Mouse (Mus musculus): ENCODE results near the gene Dnm3. TPM values are rescaled to one million over a fixed set of nuclear protein-coding genes. Genes with fewer than 3 reads are reported as not detected.

Gene Dnm3
- polyA plus RNA-seq, 1 experiment from 2014 or later, result 12.9 TPM

GRCm38 (mm10) chr1:162092401-162092800 lies 385.4 kb downstream of the Dnm3 start:
- Histone ChIP-seq H3K9me3 (ENCODE audit: control insufficient read depth, low read length) (no peaks in the 10 kb centered on the region), H3K36me3 (ENCODE audit: control insufficient read depth, insufficient read depth, low read length) (no peaks in the 10 kb centered on the region), H3K27ac (ENCODE audit: low read depth, low read length) (no peak overlapping the region), H3K4me3 (ENCODE audit: low read depth, low read length) (no peak overlapping the region), H3K4me1 (ENCODE audit: control insufficient read depth, insufficient read depth, low read length) (no peaks in the 10 kb centered on the region), H3K9ac (ENCODE audit: low read length) (no peak overlapping the region), H3K4me2 (ENCODE audit: low read depth) (no peak overlapping the region), H3K27me3 (ENCODE audit: control insufficient read depth, insufficient read depth, low read length) (no peaks in the 10 kb centered on the region)
- 86% methylated on average over 8 of the region's 8 CpGs for WGBS
- ATAC-seq (ENCODE audit: insufficient read depth, low FRiP score, low TSS enrichment) (no peak), DNase-seq (ENCODE audit: low spot score) (no peak)

GRCm38 (mm10) chr1:162083886-162084478 lies 393.9 kb downstream of the Dnm3 start:
- WGBS, result 60% methylated on average over 9 of the region's 9 CpGs
- H3K36me3 ChIP-seq (ENCODE audit: control insufficient read depth, insufficient read depth, low read length), result no peaks in the 10 kb centered on the region
- ATAC-seq (ENCODE audit: insufficient read depth, low FRiP score, low TSS enrichment) (no peak), DNase-seq (ENCODE audit: low spot score) (no peak)
- H3K4me1 ChIP-seq (ENCODE audit: control insufficient read depth, insufficient read depth, low read length), result no peaks in the 10 kb centered on the region
- H3K9me3 ChIP-seq (ENCODE audit: control insufficient read depth, low read length), result no peaks in the 10 kb centered on the region
- H3K4me2 ChIP-seq (ENCODE audit: low read depth), result no peak overlapping the region
- H3K27ac ChIP-seq (ENCODE audit: low read depth, low read length), result no peak overlapping the region
- H3K4me3 ChIP-seq (ENCODE audit: low read depth, low read length), result no peak overlapping the region
- no peak overlapping the region for H3K9ac ChIP-seq (ENCODE audit: low read length)
- H3K27me3 ChIP-seq (ENCODE audit: control insufficient read depth, insufficient read depth, low read length), result no peaks in the 10 kb centered on the region

GRCm38 (mm10) chr1:162083354-162083753 lies 394.5 kb downstream of the Dnm3 start:
- ATAC-seq (ENCODE audit: insufficient read depth, low FRiP score, low TSS enrichment) (no peak), DNase-seq (ENCODE audit: low spot score) (no peak)
- 85% methylated on average over 2 of the region's 2 CpGs for WGBS
- no peaks in the 10 kb centered on the region for H3K27me3 ChIP-seq (ENCODE audit: control insufficient read depth, insufficient read depth, low read length)
- H3K36me3 ChIP-seq (ENCODE audit: control insufficient read depth, insufficient read depth, low read length), result no peaks in the 10 kb centered on the region
- H3K9ac ChIP-seq (ENCODE audit: low read length), result no peak overlapping the region
- H3K4me3 ChIP-seq (ENCODE audit: low read depth, low read length), result no peak overlapping the region
- H3K4me2 ChIP-seq (ENCODE audit: low read depth), result no peak overlapping the region
- H3K27ac ChIP-seq (ENCODE audit: low read depth, low read length), result no peak overlapping the region
- H3K4me1 ChIP-seq (ENCODE audit: control insufficient read depth, insufficient read depth, low read length), result no peaks in the 10 kb centered on the region
- no peaks in the 10 kb centered on the region for H3K9me3 ChIP-seq (ENCODE audit: control insufficient read depth, low read length)

GRCm38 (mm10) chr1:162082711-162083110 lies 395.1 kb downstream of the Dnm3 start:
- DNase-seq (ENCODE audit: low spot score) (no peak), ATAC-seq (ENCODE audit: insufficient read depth, low FRiP score, low TSS enrichment) (no peak)
- Histone ChIP-seq H3K4me2 (ENCODE audit: low read depth) (no peak overlapping the region), H3K9me3 (ENCODE audit: control insufficient read depth, low read length) (no peaks in the 10 kb centered on the region), H3K9ac (ENCODE audit: low read length) (no peak overlapping the region), H3K36me3 (ENCODE audit: control insufficient read depth, insufficient read depth, low read length) (no peaks in the 10 kb centered on the region), H3K27me3 (ENCODE audit: control insufficient read depth, insufficient read depth, low read length) (no peaks in the 10 kb centered on the region), H3K4me3 (ENCODE audit: low read depth, low read length) (no peak overlapping the region), H3K27ac (ENCODE audit: low read depth, low read length) (no peak overlapping the region), H3K4me1 (ENCODE audit: control insufficient read depth, insufficient read depth, low read length) (no peaks in the 10 kb centered on the region)
- 74% methylated on average over 7 of the region's 7 CpGs for WGBS

GRCm38 (mm10) chr1:162081693-162082372 lies 396.0 kb downstream of the Dnm3 start:
- no peaks in the 10 kb centered on the region for H3K36me3 ChIP-seq (ENCODE audit: control insufficient read depth, insufficient read depth, low read length)
- no peaks in the 10 kb centered on the region for H3K4me1 ChIP-seq (ENCODE audit: control insufficient read depth, insufficient read depth, low read length)
- H3K4me3 ChIP-seq (ENCODE audit: low read depth, low read length), result no peak overlapping the region
- H3K4me2 ChIP-seq (ENCODE audit: low read depth), result no peak overlapping the region
- no peaks in the 10 kb centered on the region for H3K9me3 ChIP-seq (ENCODE audit: control insufficient read depth, low read length)
- no peak for ATAC-seq (ENCODE audit: insufficient read depth, low FRiP score, low TSS enrichment)
- DNase-seq (ENCODE audit: low spot score), result no peak
- H3K27ac ChIP-seq (ENCODE audit: low read depth, low read length), result no peak overlapping the region
- no peak overlapping the region for H3K9ac ChIP-seq (ENCODE audit: low read length)
- H3K27me3 ChIP-seq (ENCODE audit: control insufficient read depth, insufficient read depth, low read length), result no peaks in the 10 kb centered on the region
- WGBS, result 88% methylated on average over 8 of the region's 8 CpGs

- no peak for ATAC-seq (ENCODE audit: insufficient read depth, low FRiP score, low TSS enrichment)
- Histone ChIP-seq H3K27ac (ENCODE audit: low read depth, low read length) (no peak overlapping the region), H3K4me3 (ENCODE audit: low read depth, low read length) (no peak overlapping the region), H3K27me3 (ENCODE audit: control insufficient read depth, insufficient read depth, low read length) (no peaks in the 10 kb centered on the region), H3K4me2 (ENCODE audit: low read depth) (no peak overlapping the region), H3K9me3 (ENCODE audit: control insufficient read depth, low read length) (no peaks in the 10 kb centered on the region), H3K9ac (ENCODE audit: low read length) (no peak overlapping the region), H3K4me1 (ENCODE audit: control insufficient read depth, insufficient read depth, low read length) (peaks cover 5% of the 10 kb centered on the region), H3K36me3 (ENCODE audit: control insufficient read depth, insufficient read depth, low read length) (no peaks in the 10 kb centered on the region)
- 85% methylated on average over 7 of the region's 7 CpGs for WGBS
- no peak for DNase-seq (ENCODE audit: low spot score)
These were observed 397.8 kb downstream of the Dnm3 start for GRCm38 (mm10) chr1:162079989-162080388.

GRCm38 (mm10) chr1:162077454-162077853 lies 400.4 kb downstream of the Dnm3 start:
- peak overlapping the region; percentile 60 for H3K27ac ChIP-seq (ENCODE audit: low read depth, low read length)
- no peak overlapping the region for H3K4me2 ChIP-seq (ENCODE audit: low read depth)
- no peaks in the 10 kb centered on the region for H3K27me3 ChIP-seq (ENCODE audit: control insufficient read depth, insufficient read depth, low read length)
- no peaks in the 10 kb centered on the region for H3K9me3 ChIP-seq (ENCODE audit: control insufficient read depth, low read length)
- H3K36me3 ChIP-seq (ENCODE audit: control insufficient read depth, insufficient read depth, low read length), result no peaks in the 10 kb centered on the region
- ATAC-seq (ENCODE audit: insufficient read depth, low FRiP score, low TSS enrichment) (no peak), DNase-seq (ENCODE audit: low spot score) (peak; percentile 27)
- peaks cover 5% of the 10 kb centered on the region for H3K4me1 ChIP-seq (ENCODE audit: control insufficient read depth, insufficient read depth, low read length)
- 56% methylated on average over 6 of the region's 6 CpGs for WGBS
- no peak overlapping the region for H3K9ac ChIP-seq (ENCODE audit: low read length)
- H3K4me3 ChIP-seq (ENCODE audit: low read depth, low read length), result no peak overlapping the region

GRCm38 (mm10) chr1:162076581-162077001 lies 401.2 kb downstream of the Dnm3 start:
- H3K27ac ChIP-seq (ENCODE audit: low read depth, low read length), result 0 out of 2 replicates have a peak overlapping the region, but pooled peaks have one; percentile 60
- DNase-seq (ENCODE audit: low spot score), result peak; percentile 49
- WGBS, result 26% methylated on average over 10 of the region's 10 CpGs

GRCm38 (mm10) chr1:162075831-162076230 lies 402.0 kb downstream of the Dnm3 start:
- 71% methylated on average over 10 of the region's 10 CpGs for WGBS
- Histone ChIP-seq H3K27me3 (ENCODE audit: control insufficient read depth, insufficient read depth, low read length) (no peaks in the 10 kb centered on the region), H3K4me2 (ENCODE audit: low read depth) (no peak overlapping the region), H3K36me3 (ENCODE audit: control insufficient read depth, insufficient read depth, low read length) (no peaks in the 10 kb centered on the region), H3K27ac (ENCODE audit: low read depth, low read length) (peak overlapping the region; percentile 70), H3K9ac (ENCODE audit: low read length) (no peak overlapping the region), H3K4me1 (ENCODE audit: control insufficient read depth, insufficient read depth, low read length) (peaks cover 5% of the 10 kb centered on the region), H3K4me3 (ENCODE audit: low read depth, low read length) (no peak overlapping the region), H3K9me3 (ENCODE audit: control insufficient read depth, low read length) (no peaks in the 10 kb centered on the region)
- DNase-seq (ENCODE audit: low spot score) (no peak), ATAC-seq (ENCODE audit: insufficient read depth, low FRiP score, low TSS enrichment) (no peak)

More at GRCm38 (mm10) chr1:162076581-162077001, 401.2 kb downstream of the Dnm3 start:
- Histone ChIP-seq H3K36me3 (ENCODE audit: control insufficient read depth, insufficient read depth, low read length) (no peaks in the 10 kb centered on the region), H3K27me3 (ENCODE audit: control insufficient read depth, insufficient read depth, low read length) (no peaks in the 10 kb centered on the region), H3K9ac (ENCODE audit: low read length) (no peak overlapping the region), H3K9me3 (ENCODE audit: control insufficient read depth, low read length) (no peaks in the 10 kb centered on the region), H3K4me1 (ENCODE audit: control insufficient read depth, insufficient read depth, low read length) (peaks cover 5% of the 10 kb centered on the region), H3K4me3 (ENCODE audit: low read depth, low read length) (no peak overlapping the region), H3K4me2 (ENCODE audit: low read depth) (no peak overlapping the region)
- ATAC-seq (ENCODE audit: insufficient read depth, low FRiP score, low TSS enrichment), result peak; percentile 32; the same call in 1 of the 2 replicates
